Mouse (Mus musculus) small intestine, adult 2 months (tissue): ENCODE data around the gene Rln3.

ENCODE experiments used
- CTCF ChIP-seq: fragments of 200-500 bp; IDR thresholded peaks from 2 replicates; pipeline ENCODE4 v1.5.1; 2012; ENCODE audit warnings: low read depth, mild to moderate bottlenecking, control low read depth, inconsistent platforms, low read length, moderate library complexity, mixed read lengths; ENCODE audit not compliant: insufficient replicate concordance, insufficient read length; ENCODE audit errors: extremely low read depth
- POLR2A ChIP-seq: fragments of 200-500 bp; IDR thresholded peaks from 2 replicates; pipeline ENCODE4 v1.6.1; 2012; ENCODE audit warnings: low read depth, mild to moderate bottlenecking, control low read depth, inconsistent platforms, low read length, moderate library complexity

GRCm38 (mm10) chr8:84069750-84070149, 24.9 kb upstream of the Rln3 start:
- TF ChIP-seq CTCF (no peak), POLR2A (no peak)
